Mouse (Mus musculus) cerebellum, postnatal 14 days (tissue): ENCODE data around the gene Dmrt1.
A peak's percentile ranks its signal among the peaks of the same experiment; 100 is the strongest.

Experiments
- DNase-seq, 2 experiments: peaks; one replicate each; pipeline ENCODE4 v3.0.0; 2021; ENCODE audit warnings: mixed read lengths in 2 of 2

Dmrt1 gene

GRCm38 (mm10) chr19:25628490-25628889, 123.1 kb downstream of the Dmrt1 start:
- peak; percentile 84 to 88 for DNase-seq

- no peak for DNase-seq
These were observed 129.7 kb downstream of the Dmrt1 start for GRCm38 (mm10) chr19:25635119-25635518.

- peak; percentile 80 for DNase-seq
These were observed 130.3 kb downstream of the Dmrt1 start for GRCm38 (mm10) chr19:25635622-25636244.

GRCm38 (mm10) chr19:25638766-25639361, 133.4 kb downstream of the Dmrt1 start:
- no peak for DNase-seq

- no peak for DNase-seq
These were observed 136.4 kb downstream of the Dmrt1 start for GRCm38 (mm10) chr19:25641786-25642185.

GRCm38 (mm10) chr19:25647136-25647535, 141.7 kb downstream of the Dmrt1 start:
- no peak for DNase-seq

GRCm38 (mm10) chr19:25648701-25649100, 143.3 kb downstream of the Dmrt1 start:
- no peak for DNase-seq

- DNase-seq, result no peak
These were observed 145.1 kb downstream of the Dmrt1 start for GRCm38 (mm10) chr19:25650474-25650873.

- DNase-seq, result no peak
These were observed 147.1 kb downstream of the Dmrt1 start for GRCm38 (mm10) chr19:25652560-25652959.
